Mouse (Mus musculus) gastrocnemius, postnatal 10 days (tissue): ENCODE data around the gene Clasp2. TPM values are rescaled to one million over a fixed set of nuclear protein-coding genes. Genes with fewer than 3 reads are reported as not detected.
"Not testable (repeated sequence)": the region's sequence is repeated elsewhere in the genome, so short reads cannot be mapped to it uniquely, and the experiment has no call there.

Experiments
- DNase-seq: peaks from one replicate; pipeline ENCODE4 v3.0.0; 2021; ENCODE audit warnings: mixed read lengths
- total RNA-seq, 2 experiments: library from RNA; stranded (reverse); gene quantifications; 2 replicates each; pipeline ENCODE4 v1.2.3; 2021

Clasp2 gene
- total RNA-seq, 2 experiments from 2014 or later = 48.2 to 52.2 TPM

DNA sequence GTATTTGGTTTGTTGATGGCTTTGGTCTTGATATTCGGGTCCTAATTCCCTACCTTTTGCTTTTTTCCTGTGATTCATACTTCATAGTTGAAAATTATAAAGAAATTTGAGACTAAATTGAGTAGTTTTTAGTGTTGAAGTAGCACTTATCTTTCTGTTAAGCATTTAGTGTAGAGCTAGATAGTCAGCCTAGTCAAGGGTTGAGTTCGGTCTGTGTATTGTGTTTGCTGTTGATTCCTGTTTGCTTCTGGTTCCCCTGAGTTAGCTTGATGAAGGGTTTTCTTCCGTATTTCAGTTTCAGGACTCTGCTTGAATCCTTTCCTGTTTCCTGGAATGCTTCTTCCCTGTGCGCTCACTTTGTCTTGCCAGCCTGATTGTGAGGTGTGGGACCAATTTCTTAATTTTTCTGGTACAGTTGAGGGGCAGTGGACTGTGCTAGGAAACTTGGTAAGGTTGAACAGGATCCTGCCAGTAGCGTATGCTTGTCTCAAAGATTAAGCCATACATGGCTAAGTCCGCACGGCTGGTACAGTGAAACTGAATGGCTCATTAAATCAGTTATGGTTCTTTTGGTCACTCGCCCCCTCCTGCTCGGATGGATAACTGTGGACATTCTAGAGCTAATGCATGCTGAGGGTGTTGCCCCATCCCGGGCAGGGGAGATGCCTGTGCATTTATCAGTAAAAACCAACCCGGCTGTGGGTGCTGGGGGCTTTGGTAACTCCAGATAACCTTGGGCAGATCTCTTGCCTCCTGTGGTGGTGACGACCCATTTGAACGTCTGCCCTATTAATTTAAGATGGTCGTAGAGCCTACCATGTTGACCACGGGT is 14.8 kb downstream of the Clasp2 start:
- DNase-seq = no peak

DNA sequence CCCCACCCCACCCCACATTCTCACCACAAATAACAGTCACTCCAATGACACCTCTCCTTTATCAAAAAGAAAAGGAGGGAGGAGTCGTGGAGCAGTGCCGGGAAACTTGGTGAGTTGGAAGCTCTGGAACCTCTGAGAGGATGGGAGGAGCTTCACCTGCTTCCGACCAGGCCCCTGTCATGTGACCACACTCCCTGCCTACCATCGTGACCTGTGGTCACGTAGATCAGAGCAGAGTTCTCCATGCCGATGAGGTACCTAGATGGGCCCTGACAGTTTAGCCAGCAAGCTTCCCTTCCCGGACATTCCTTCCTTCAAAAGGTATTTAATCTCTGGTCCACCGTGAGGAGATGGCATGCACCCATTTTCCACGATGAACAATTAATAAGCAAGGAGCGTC is 17.2 kb downstream of the Clasp2 start:
- DNase-seq = no peak

DNA sequence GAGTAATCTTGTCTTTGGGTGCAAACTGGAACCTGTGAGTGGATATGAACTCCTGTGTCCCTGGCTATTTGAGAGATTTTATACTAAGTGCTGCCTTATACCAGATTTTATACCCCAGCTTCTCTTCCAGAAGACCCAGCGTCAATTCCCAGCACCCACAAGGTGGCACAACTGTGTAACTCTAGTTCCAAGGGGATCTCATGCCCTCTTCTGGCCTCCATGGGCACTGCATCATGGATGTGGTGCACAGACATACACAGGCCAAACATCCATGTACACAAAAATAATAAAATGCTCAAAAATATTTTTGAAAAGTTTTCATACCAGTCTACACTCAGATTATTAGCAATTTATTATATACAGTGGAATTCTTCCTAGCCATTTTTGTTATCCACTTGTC is 18.4 kb downstream of the Clasp2 start:
- DNase-seq = no peak

DNA sequence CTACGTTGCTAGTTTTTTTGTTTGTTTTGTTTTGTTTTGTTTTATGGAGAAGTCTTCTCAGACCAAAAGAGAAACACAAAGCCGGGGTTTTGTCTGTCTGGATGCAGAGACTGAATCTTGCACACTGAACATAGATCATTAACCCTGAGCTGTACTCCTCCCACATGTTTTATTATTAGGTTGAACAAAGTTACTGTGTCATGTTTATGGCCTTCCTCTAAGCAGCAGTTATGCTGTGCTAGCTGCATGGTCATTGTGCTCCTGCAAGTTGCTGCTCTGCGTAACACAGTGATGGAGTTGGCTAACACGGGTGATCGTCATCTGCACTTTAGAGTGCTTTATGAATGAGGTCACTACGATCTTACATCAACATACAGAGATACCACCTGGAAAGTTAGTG is 21.1 kb downstream of the Clasp2 start:
- DNase-seq = no peak

DNA sequence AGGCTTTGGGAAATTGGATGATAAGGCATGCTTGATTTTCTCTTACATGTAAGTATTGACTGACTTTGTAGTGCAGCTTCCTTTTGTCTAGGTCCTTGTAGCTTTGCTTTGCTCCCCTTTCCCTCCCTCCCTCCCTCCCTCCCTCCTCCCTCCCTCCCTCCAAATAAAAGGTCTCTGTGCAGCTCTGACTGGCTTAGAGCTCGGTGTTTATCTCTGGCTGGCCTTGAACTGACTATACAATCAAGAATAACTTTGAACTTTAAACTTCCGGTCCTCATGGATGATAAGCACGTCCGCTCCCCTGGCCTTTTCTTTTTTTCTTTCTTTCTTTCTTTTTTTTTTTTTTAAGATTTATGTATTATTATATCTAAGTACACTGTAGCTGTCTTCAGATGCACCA is 21.9 kb downstream of the Clasp2 start:
- no peak for DNase-seq

DNA sequence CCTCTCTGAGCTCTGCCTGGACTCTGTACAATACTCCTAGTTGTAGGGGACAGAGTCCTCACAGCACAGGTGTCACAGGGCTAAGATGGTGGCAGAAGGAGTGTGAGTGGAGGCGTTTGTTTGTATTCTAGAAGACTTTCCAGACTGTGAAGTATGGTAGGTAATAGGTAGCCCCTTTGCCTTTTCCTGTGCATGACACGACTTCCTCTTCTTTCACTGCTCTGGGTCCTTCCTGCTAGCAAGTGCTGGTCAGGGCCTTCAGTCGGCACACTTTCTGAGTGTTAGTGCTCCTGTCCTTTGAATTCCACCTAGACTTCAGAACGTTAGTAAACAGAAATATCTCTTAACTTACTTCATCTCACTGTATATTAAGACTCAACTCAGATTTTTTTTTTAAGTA is 29.4 kb downstream of the Clasp2 start:
- no peak for DNase-seq

DNA sequence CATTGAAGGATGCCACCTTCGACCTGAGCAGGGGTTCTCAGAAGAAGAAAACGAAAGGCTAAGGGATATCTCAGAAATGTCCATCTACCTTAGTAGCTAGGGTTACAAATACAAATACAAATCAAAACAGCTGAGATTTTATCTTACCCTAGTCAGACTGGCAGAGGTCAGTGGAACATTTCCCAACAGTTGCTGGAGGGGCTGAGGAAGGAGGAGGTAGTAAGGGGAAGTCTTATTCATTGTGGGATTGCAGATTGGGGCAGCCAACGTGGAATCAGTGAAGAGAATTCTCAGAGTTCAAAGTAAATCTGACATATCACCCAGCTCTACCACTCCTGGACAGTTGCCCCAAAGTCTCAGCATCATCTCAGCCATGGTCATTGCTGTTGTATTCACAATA is 39.6 kb downstream of the Clasp2 start:
- DNase-seq = no peak

DNA sequence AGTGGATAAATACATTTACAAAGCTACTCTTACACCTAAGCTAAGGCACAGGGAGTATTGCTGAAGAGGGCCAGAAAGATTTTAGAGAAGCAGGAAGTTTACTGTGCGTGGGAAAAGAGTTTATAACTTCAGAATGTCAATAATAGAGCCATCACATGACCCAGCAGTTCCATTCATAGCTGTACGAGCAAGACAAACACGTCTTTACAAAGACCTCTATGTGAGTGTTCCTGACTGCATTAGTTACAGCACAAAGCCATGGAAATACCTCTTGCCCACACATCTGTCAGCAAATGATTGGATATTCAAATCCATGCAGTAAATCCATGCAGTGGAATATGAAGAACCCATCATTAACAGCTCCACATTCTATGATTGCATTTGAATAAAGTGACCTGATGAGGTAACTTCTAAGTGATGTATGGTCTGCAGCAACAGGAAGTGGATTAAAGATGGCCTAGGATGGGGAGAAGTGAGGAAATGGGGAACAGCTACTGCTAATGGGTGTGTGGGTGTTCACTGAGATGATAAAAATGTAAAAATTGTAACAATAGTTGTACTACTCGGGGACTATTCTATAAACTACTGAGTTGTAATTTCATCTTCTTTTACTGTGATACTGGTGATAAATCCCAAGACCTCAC is 41.2 kb downstream of the Clasp2 start:
- DNase-seq = no peak

DNA sequence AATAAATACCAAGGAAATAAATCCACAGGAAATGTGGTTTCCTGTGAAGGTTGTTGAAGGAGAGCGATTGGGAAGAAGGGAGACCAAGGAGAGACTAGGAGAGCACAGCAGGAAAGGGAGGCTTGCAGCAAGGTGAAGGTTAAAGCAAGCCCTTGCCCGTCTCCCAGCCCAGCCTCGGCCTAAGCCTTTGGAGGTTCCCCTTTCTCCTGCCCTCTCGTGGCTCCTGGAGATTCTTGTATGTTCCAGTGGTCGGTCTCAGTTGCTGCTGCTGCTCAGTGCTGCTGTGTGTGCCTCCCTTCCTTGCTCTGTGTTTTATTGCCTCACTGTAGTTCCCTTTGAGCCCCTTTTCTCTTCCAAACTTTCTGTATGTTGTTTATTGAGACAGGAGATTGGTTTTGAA is 42.4 kb downstream of the Clasp2 start:
- DNase-seq = no peak

DNA sequence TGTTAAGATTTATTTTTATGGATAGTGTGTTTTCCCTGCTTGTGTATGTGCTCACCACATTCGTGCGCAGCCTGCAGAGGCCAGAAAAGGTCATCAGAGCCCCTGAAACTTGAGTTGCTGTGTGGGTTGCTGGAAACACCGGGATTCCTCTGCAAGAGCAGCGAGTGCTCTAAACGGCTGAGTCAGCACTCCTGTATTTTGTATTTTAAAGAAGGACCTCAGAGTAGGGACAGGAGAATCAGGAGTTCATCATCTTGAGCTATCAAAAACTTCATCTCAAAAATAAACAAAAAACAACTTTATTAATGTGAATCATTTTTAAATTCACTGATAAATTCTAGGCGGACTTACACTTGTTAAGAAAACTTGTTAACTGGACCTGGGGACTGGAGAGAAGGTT is 48.0 kb downstream of the Clasp2 start:
- not testable (repeated sequence) for DNase-seq

DNA sequence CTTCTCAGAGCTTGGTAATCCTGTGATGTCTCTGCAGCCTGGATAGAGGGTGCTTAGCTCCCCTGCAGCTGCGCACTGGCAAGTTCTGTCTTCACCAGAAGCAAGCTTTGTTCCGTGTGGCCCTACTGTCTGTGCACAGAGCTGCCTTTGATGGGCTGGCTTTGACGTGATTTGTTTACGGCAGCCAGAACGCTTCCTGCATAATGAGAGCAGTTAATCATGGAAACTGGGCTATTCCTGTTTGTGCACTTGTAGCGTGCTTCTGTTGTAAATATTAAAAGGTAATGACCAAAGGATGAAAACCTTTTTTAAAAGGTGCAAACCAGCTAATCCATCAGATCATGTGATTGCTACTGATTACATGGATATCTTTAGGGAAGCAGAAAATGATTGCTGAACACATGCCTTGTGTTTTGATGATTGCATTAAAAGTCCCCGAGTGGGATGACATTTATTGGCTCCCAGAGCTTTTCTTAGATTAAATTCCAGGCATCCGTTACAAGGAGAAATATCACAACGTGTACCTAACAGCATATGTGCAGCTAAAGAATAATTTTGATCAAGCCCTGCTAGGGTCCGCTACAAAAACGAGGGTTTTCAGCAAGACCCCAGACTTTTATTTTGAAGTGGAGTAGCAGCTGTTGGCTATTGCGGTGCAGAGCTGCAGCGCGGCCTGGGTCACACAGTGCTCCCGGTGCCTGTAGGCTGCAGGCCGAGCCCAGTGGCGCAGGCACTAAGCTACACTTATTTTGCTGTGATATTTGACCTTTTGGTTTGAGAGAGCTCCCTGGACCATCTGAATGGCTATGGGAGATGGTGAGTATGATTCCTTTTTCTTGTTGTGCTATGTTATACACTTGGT is 51.6 kb downstream of the Clasp2 start:
- peak; percentile 61 for DNase-seq

DNA sequence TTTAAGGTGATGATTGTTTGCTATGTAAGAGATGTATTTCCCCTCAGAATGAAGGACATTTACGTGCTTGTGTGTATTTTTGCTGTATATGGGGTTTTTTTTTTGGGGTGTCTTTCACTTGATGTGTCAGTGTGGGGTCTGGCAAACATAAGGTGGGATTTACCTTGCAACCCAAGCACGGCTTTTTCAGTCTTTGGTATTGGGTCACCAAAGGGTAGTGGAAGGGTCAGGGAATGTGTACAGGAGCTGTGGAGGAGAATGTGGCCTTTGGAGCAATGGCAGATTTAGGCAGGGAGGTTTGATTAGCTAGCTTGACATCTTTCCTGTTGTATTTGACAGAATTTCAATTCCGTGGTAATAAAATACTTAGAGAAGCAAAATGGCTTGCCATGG is 52.2 kb downstream of the Clasp2 start:
- no peak for DNase-seq

DNA sequence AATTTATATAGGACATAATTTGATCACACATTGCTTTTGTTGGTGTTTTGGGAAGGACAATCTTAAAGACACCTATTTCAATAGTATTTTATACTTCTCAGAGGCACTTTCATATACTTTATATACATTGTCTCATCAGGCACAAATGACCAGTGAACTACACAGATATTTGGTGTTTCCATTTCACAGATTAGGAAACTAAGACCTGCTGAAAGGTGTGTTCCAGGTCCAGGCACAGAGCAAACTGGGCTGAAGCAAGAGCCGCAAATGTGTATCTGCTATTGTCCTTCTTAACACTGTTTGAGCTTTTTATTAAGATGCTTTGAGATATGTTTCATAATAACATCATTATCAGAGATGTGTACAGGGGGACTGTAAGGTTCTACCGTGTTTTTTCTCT is 52.7 kb downstream of the Clasp2 start:
- no peak for DNase-seq

DNA sequence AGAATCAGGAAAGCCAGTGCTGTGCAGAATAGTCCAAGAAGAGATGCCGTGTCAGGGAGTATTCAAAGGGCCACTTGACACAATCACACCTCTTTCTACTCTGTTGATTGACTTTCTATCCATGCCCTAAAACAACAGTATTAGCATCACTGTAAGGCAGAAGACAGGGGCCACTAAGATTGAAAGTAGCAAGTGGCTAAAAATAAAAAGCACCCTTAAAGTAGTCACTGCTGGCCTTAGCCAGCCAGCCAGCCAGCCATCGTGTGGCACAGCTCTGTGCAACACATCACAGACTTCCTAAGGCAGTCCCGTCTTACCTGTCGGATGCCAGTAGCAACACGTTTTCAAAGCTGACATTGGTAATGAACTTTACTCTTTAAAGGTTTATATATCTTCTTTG is 55.9 kb downstream of the Clasp2 start:
- no peak for DNase-seq

DNA sequence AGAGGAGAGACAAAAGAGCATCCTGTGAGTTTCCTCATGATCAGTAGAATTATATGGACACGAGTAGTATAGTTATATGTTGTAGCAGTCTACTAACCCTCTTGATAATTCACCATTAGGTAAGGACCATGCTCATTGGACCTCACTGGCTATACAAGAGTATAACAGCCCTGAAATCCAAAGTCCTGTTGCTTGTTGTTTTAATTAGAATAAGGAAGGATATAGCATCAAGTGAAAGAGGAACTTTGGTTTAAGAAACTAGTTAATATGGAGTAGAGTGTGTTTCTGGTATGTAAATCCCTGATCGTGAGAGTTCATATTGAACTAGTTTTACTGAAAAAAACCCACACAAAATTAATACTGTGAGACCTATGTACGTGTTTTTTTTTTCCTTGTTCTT is 59.4 kb downstream of the Clasp2 start:
- no peak for DNase-seq

DNA sequence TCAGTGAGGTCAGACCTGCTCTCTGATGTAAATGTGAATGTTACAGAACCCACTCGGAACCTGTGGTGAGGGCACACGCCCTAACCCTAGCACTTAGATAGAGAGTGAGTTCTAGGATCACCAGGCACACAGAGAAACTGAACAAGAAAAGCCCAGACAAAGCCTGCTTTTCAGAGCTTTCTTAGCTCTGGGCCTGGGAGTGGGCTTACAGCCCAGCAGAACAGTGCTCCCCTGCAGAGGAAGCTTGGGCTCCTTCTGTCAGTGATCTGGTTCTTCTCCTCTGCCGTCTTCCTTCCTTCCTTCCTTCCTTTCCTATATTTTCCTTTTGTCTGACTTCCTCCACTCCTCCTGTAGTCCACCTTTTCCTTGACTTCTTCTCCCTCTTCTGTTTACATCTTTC is 61.5 kb downstream of the Clasp2 start:
- no peak for DNase-seq

DNA sequence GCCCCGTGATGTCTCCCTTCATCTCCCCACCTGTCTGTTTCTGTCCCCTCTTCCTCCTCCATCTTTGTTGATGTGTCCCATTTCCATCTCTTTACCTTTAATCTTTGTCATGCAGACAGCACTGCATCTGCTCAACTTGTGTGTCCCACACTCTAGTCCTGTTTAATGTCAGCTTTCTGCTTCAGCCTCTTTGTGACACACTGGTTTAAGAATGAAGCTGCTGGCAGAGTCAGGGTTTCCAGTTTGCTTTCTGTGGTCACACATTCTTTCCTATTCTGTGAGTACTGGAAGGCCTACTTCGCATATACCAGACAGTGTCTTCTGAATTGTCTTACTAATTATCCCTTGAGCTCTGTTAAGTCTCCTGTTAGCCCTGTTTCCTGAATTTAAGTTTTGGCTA is 62.5 kb downstream of the Clasp2 start:
- no peak for DNase-seq

DNA sequence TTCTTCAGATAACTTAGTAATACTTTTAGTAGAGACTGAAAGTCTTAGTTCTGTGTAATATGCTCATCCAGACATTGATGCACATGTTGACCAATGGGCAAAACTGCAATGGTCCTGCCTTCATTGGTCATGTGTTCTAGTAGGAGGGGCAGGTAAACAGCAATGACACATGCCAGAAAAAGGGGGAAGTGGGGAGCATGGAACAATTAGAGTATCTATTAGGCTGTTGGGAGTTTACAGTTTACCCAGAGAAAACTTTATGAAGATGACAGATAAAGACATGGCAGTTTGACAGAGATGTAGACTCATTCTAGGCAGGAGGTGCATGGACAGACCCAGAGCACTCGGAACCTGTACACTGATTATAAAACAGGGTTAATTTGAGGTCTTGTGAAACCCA is 64.1 kb downstream of the Clasp2 start:
- DNase-seq = no peak

DNA sequence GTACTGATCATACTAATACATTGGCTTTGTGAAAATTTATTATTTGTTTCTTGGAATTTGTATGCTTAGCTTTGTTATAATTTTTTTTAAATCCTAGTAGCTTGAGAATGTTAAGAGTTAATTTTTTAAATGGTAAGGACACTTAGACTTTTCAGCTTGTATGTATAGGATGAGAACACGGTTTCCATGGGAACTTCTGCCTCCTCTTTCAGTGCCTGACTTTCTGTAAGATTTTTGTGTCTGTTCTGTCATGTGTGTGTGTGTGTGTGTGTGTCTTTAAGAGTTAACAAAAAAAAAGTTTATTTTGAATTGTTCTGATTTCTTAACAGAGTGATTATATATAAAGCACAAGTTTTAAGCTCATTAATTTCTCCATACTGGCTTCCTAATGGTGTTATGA is 70.1 kb downstream of the Clasp2 start:
- no peak for DNase-seq

DNA sequence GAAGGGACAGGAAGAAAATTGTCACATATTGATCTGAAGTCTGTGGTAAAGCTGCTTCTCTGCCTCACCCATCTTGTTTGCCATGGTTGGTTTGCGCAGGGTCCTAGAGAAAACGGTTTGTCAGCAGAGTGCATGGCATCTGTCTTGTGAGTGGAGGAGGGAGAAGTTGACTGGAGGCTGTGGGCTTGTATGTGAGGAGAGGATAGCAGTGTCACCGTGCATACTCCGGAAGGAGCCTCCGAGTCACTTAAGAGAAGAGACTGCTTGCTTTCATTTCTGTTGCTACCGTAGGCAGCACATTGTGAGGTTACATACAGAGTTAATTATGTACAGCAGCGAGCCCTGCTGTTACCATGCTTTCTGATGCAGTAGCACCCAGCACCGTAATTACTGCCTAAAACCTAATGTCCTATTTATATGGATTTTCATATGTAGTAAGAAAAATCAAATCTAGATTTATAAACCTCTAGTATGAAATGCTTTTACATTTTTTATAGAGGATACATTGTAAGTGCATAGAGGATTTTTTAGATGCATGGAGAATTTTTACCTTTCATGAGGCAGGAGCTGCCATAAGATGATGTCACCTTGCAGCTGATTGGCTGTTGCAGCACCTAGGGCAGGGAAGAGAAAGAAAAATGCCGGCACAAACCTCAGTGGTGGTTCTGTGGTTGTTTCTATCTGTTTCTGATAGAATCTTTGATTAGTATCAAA is 70.8 kb downstream of the Clasp2 start:
- DNase-seq = no peak

DNA sequence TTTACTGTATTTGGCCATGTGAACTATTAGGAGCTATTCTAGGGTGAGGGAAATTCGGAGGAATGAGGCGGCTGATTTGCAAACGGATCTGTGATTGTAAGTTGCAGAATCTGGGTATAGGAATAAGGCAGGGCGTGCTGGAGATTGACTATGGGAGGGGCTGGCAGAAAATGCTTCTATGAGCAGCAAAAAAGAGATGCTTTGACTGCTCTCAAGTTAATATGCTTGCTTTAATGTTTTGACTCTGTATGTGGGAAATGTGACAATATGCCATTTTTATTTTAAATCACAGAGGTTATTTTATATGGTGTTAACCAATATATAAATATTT is 71.4 kb downstream of the Clasp2 start:
- no peak for DNase-seq

DNA sequence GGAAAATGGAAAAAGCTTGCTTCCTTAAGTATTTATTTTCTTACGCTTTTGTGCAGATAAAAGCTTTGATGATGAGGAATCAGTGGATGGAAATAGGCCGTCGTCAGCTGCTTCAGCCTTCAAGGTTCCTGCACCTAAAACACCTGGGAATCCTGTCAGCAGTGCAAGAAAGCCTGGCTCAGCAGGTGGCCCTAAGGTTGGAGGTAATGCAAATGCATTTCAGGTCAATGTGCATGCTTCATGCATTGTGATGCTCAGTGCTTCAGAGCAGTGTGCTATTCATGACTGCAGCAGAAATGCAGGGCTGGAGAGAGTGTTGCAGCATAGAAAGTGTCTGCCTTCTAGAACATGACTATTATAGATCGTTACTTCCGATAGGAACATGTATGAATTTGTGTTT is 71.8 kb downstream of the Clasp2 start:
- DNase-seq = no peak

DNA sequence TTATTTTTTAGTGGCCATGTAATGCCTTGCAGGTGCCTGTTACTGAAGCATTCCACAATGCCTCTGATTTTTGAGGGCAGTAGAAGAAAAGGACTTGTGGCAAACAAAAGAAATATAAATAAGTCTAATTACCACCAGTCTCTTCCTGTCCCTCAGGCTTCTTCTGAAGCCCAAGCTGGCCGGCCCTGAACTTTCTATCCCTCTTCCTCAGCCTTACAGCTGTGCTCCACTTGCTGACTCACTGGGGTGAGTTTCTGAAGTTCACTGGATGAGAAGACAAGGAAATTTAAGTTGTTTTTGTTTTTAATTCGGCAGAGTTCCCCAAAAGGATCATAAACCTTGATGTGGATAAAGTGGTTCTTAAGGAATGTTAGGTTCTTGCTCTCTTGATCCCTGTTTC is 74.6 kb downstream of the Clasp2 start:
- DNase-seq = no peak
